Mouse (Mus musculus) heart, embryonic 13.5 days (tissue): ENCODE data around the gene Rac2. TPM values are rescaled to one million over a fixed set of nuclear protein-coding genes. Genes with fewer than 3 reads are reported as not detected.
A peak's percentile ranks its signal among the peaks of the same experiment; 100 is the strongest.

Experiments used
- ATAC-seq: fragments of 200-750 bp; cut with Nextera tagmentation; 2 replicates; pipeline ENCODE4 v1.8.0; 2017; ENCODE audit warnings: moderate TSS enrichment; ENCODE audit not compliant: insufficient number of reproducible peaks, low FRiP score, low TSS enrichment; ENCODE audit errors: extremely low read depth
- H3K27ac ChIP-seq: fragments of 300-500 bp; sonication (generic); replicated peaks from 2 replicates; pipeline ENCODE4 v1.5.1; 2015; ENCODE audit warnings: moderate library complexity, mild to moderate bottlenecking, inconsistent platforms
- H3K27me3 ChIP-seq: fragments of 300-500 bp; sonication (generic); replicated peaks from 2 replicates; pipeline ENCODE4 v1.6.1; 2015; ENCODE audit warnings: mild to moderate bottlenecking, inconsistent platforms
- H3K36me3 ChIP-seq: fragments of 300-500 bp; sonication (generic); 2 replicates; pipeline ENCODE4 v1.6.1; 2015; ENCODE audit warnings: mild to moderate bottlenecking, inconsistent platforms
- H3K4me1 ChIP-seq: fragments of 300-500 bp; sonication (generic); 2 replicates; pipeline ENCODE4 v1.6.1; 2015; ENCODE audit warnings: inconsistent platforms
- H3K4me2 ChIP-seq: fragments of 300-500 bp; sonication (generic); 2 replicates; pipeline ENCODE4 v1.6.1; 2015; ENCODE audit warnings: inconsistent platforms, mild to moderate bottlenecking, moderate library complexity
- H3K4me3 ChIP-seq: fragments of 300-500 bp; sonication (generic); 2 replicates; pipeline ENCODE4 v1.5.1; 2015; ENCODE audit warnings: moderate library complexity, mild to moderate bottlenecking, inconsistent platforms
- H3K9ac ChIP-seq: fragments of 300-500 bp; sonication (generic); 2 replicates; pipeline ENCODE4 v1.6.1; 2015; ENCODE audit warnings: inconsistent platforms, mild to moderate bottlenecking, moderate library complexity
- H3K9me3 ChIP-seq: fragments of 300-500 bp; sonication (generic); 2 replicates; pipeline ENCODE4 v1.6.1; 2016; ENCODE audit warnings: inconsistent platforms
- WGBS: fragments of 180-500 bp; shearing (Covaris S2); methylation state at CpG from one replicate; pipeline ENCODE4 v1.1.7; 2015; ENCODE audit warnings: mixed read lengths; 5-methylcytosine and 5-hydroxymethylcytosine counted together
- polyA plus RNA-seq: library from polyadenylated mRNA; unstranded; fragments of >200 nt; fragmentation: Nextera tagmentation; extraction: Ambion mirVana; gene quantifications from 2 replicates; pipeline ENCODE4 v1.2.1, GENCODE M21; 2015

The Rac2 gene
- polyA plus RNA-seq, 1 experiment from 2014 or later, result 7.6 TPM

GRCm38 (mm10) chr15:78544041-78544440 lies 28.5 kb downstream of the Rac2 start:
- Histone ChIP-seq H3K27ac (no peak overlapping the region), H3K9me3 (no peaks in the 10 kb centered on the region), H3K4me3 (no peak overlapping the region), H3K4me1 (peaks cover 43% of the 10 kb centered on the region), H3K36me3 (no peaks in the 10 kb centered on the region), H3K4me2 (no peak overlapping the region), H3K9ac (no peak overlapping the region), H3K27me3 (peaks cover 45% of the 10 kb centered on the region)
- ATAC-seq, result no peak
- WGBS, result 71% methylated on average over 15 of the region's 15 CpGs

DNA sequence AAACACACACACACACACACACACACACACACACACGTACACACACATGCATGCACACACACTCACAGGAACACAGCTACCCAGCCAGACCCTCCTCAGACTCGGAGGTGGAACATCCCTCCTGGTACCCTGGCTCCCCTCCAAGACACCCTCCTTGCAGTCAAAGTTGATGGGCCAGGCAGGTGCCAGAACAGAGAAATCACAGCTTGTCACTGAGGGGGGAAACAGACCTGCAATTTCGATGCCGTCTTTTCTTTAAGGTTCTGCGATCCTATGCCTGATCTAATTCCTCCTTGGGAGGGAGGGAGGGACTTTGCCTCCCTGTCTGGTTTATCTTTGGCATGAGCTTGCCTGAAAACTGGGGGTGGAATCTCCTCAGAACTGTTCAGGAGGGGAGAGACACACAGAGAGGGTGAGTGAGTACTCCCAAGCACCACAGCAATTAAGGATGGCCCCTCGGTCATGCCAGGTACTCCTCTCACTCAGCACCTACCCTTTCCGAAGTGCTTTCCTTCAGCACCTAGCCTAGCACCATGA lies 29.7 kb downstream of the Rac2 start:
- Histone ChIP-seq H3K4me3 (no peak overlapping the region), H3K9me3 (no peaks in the 10 kb centered on the region), H3K27ac (no peak overlapping the region), H3K4me1 (peaks cover 35% of the 10 kb centered on the region), H3K4me2 (no peak overlapping the region), H3K36me3 (no peaks in the 10 kb centered on the region), H3K27me3 (peaks cover 57% of the 10 kb centered on the region), H3K9ac (no peak overlapping the region)
- WGBS, result 61% methylated on average over 7 of the region's 7 CpGs
- no peak for ATAC-seq

GRCm38 (mm10) chr15:78542098-78542766 lies 30.4 kb downstream of the Rac2 start:
- WGBS, result 72% methylated on average over 3 of the region's 3 CpGs
- peaks cover 61% of the 10 kb centered on the region for H3K27me3 ChIP-seq
- 0 out of 2 replicates have a peak overlapping the region, but pooled peaks have one; percentile 3 for H3K4me2 ChIP-seq
- H3K27ac ChIP-seq, result peak overlapping the region; percentile 60
- H3K9ac ChIP-seq, result peak overlapping the region; percentile 2; the same call in 1 of the 2 replicates
- H3K4me1 ChIP-seq, result peaks cover 32% of the 10 kb centered on the region
- no peak overlapping the region for H3K4me3 ChIP-seq
- no peak for ATAC-seq
- H3K36me3 ChIP-seq, result no peaks in the 10 kb centered on the region
- no peaks in the 10 kb centered on the region for H3K9me3 ChIP-seq

- WGBS, result 16% methylated on average over 3 of the region's 3 CpGs
- ATAC-seq, result 0 out of 2 replicates have a peak, but pooled peaks have one; percentile 20
- Histone ChIP-seq H3K36me3 (no peaks in the 10 kb centered on the region), H3K4me1 (peaks cover 32% of the 10 kb centered on the region), H3K4me2 (0 out of 2 replicates have a peak overlapping the region, but pooled peaks have one; percentile 3), H3K9ac (peak overlapping the region; percentile 2), H3K27me3 (peaks cover 61% of the 10 kb centered on the region), H3K27ac (peak overlapping the region; percentile 60), H3K9me3 (no peaks in the 10 kb centered on the region), H3K4me3 (no peak overlapping the region)
Measured at GRCm38 (mm10) chr15:78541606-78542005, 31.0 kb downstream of the Rac2 start.

DNA sequence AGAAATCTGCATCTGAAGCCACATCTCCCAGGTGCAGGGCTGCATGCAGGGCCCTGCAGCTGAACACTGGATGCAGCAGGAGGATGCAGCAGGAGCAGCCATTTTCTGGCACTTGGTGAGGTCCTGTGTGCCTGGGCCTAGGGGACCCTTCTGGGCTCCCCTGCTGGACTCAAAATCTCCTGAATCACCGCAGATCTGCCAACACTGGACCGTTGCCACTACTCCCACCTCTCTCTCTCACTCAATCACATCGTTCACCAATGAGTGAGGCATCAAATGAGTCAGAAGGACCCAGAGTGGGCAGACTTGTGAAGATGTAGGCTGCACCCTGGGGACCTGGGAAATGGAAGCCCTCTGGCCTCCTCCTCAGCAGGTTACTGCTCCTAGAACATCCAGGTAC lies 31.5 kb downstream of the Rac2 start:
- no peak for ATAC-seq
- Histone ChIP-seq H3K9ac (peak overlapping the region; percentile 2; the same call in 1 of the 2 replicates), H3K4me1 (peaks cover 32% of the 10 kb centered on the region), H3K4me3 (no peak overlapping the region), H3K27ac (peak overlapping the region; percentile 60), H3K9me3 (no peaks in the 10 kb centered on the region), H3K4me2 (no peak overlapping the region), H3K27me3 (peaks cover 58% of the 10 kb centered on the region), H3K36me3 (no peaks in the 10 kb centered on the region)
- 64% methylated on average over 3 of the region's 3 CpGs for WGBS

DNA sequence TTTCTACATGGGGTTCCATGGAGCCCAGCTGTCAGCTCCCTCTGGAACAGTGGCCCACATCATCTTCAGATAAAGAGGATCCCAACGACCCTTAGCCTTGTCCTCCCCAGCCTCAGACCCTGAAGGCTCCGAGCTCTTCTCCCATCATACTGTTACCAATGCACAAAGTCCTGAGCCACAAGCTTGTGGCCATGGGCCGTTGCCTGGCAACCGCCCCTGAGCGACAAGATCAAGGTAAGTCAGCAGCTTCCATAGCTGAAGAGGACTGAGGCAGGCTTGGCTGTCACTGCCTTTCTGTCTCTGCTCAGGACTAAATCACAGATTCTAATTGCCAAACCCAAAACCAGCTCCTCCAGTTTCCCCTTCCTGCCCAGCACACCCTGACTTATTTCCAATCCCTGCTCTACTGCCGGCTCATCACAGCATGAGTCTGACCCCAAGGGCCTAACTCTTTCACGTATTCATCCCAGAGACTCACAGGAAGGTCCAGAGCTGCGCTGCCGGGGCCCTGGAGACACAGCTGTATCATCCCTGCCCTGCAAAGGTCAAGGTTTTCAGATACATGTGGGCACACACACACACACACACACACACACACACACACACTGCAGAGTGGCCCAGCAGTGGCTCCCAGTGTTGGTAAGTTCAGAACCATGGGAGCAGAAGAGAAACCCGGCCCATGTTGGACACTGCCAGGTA lies 36.7 kb downstream of the Rac2 start:
- H3K27me3 ChIP-seq, result peaks cover 28% of the 10 kb centered on the region
- H3K9me3 ChIP-seq, result no peaks in the 10 kb centered on the region
- H3K4me2 ChIP-seq, result no peak overlapping the region
- H3K4me3 ChIP-seq, result no peak overlapping the region
- peaks cover 9% of the 10 kb centered on the region for H3K4me1 ChIP-seq
- ATAC-seq, result no peak
- 56% methylated on average over 10 of the region's 10 CpGs for WGBS
- no peak overlapping the region for H3K27ac ChIP-seq
- no peaks in the 10 kb centered on the region for H3K36me3 ChIP-seq
- H3K9ac ChIP-seq, result peak overlapping the region; percentile 13; the same call in 1 of the 2 replicates

DNA sequence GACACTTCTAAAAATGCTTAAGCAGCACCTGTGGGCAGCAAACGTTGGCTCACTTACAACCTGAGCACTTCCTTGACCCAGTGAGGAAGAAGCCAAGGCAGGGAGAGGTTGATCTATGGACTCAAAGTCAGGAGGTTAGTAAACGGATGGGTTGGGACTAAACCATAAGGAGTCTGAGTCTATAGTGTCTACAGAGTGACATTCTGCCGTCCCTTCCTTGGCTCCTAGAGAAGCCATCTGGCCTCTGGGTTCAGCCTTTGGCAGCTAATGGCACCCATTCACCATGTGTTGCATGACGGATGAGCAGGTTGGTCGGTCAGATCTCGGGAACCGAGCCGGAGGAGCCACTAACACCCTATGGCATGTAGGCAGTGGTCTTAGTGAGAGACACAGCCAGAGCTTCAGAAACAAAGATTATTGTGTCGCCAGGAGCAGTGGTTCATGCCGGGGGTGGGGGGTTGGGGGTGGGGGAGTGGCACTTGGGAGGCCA lies 39.2 kb downstream of the Rac2 start:
- no peak overlapping the region for H3K4me2 ChIP-seq
- H3K27ac ChIP-seq, result no peak overlapping the region
- peaks cover 10% of the 10 kb centered on the region for H3K27me3 ChIP-seq
- H3K9me3 ChIP-seq, result no peaks in the 10 kb centered on the region
- WGBS, result 65% methylated on average over 10 of the region's 10 CpGs
- H3K9ac ChIP-seq, result 0 out of 2 replicates have a peak overlapping the region, but pooled peaks have one; percentile 25
- H3K4me3 ChIP-seq, result no peak overlapping the region
- H3K36me3 ChIP-seq, result no peaks in the 10 kb centered on the region
- ATAC-seq, result no peak
- H3K4me1 ChIP-seq, result peaks cover 34% of the 10 kb centered on the region

- Histone ChIP-seq H3K4me3 (no peak overlapping the region), H3K36me3 (no peaks in the 10 kb centered on the region), H3K27me3 (peaks cover 3% of the 10 kb centered on the region), H3K4me1 (peaks cover 40% of the 10 kb centered on the region), H3K9me3 (no peaks in the 10 kb centered on the region), H3K27ac (no peak overlapping the region), H3K9ac (0 out of 2 replicates have a peak overlapping the region, but pooled peaks have one; percentile 25), H3K4me2 (no peak overlapping the region)
- no peak for ATAC-seq
- 68% methylated on average over 10 of the region's 10 CpGs for WGBS
Measured at GRCm38 (mm10) chr15:78532566-78533345, 39.8 kb downstream of the Rac2 start.

GRCm38 (mm10) chr15:78531901-78532469 lies 40.6 kb downstream of the Rac2 start:
- no peaks in the 10 kb centered on the region for H3K36me3 ChIP-seq
- peak overlapping the region; percentile 85 for H3K9ac ChIP-seq
- peak overlapping the region; percentile 46 for H3K4me3 ChIP-seq
- no peaks in the 10 kb centered on the region for H3K9me3 ChIP-seq
- H3K27me3 ChIP-seq, result no peaks in the 10 kb centered on the region; the same call in 1 of the 2 replicates
- H3K27ac ChIP-seq, result peak overlapping the region; percentile 88
- peak overlapping the region; percentile 68 for H3K4me2 ChIP-seq
- peaks cover 47% of the 10 kb centered on the region for H3K4me1 ChIP-seq
- ATAC-seq, result peak; percentile 45; the same call in 1 of the 2 replicates
- under 1% methylated on average over 25 of the region's 25 CpGs for WGBS

DNA sequence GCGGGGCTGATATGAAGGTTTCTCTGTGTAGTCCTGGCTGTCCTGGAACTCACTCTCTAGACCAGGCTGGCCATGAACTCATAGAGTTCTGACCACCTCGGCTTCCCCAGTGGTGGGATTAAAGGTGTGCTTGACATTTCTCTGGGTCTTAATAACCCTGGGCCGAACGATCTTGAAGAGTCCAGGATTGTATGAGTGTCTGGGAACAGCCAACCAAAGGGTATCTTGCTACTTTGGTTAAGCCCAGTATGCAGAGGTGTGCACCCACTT lies 41.2 kb downstream of the Rac2 start:
- Histone ChIP-seq H3K4me3 (peak overlapping the region; percentile 46), H3K27ac (peak overlapping the region; percentile 88)
- 66% methylated on average over 4 of the region's 4 CpGs for WGBS

More for the DNA sequence above, 41.2 kb downstream of the Rac2 start:
- Histone ChIP-seq H3K4me1 (peaks cover 48% of the 10 kb centered on the region), H3K4me2 (peak overlapping the region; percentile 68), H3K36me3 (peaks cover under 1% of the 10 kb centered on the region; the same call in 1 of the 2 replicates), H3K9ac (peak overlapping the region; percentile 85), H3K9me3 (no peaks in the 10 kb centered on the region), H3K27me3 (no peaks in the 10 kb centered on the region)
- ATAC-seq, result no peak
